Mouse (Mus musculus) spleen, adult 2 months (tissue): ENCODE results near the gene Cep128.

Experiments
- CTCF ChIP-seq: fragments of 200-500 bp; IDR thresholded peaks from 2 replicates; pipeline ENCODE4 v1.5.1; 2011; ENCODE audit warnings: mild to moderate bottlenecking, inconsistent platforms; ENCODE audit not compliant: insufficient read depth, insufficient read length, insufficient replicate concordance; ENCODE audit errors: extremely low read depth
- POLR2A ChIP-seq: fragments of 200-500 bp; IDR thresholded peaks from 2 replicates; pipeline ENCODE4 v1.6.1; 2011; ENCODE audit warnings: low read depth, low read length, inconsistent platforms

- TF ChIP-seq CTCF (no peak), POLR2A (no peak)
Observed at GRCm38 (mm10) chr12:91176808-91177526, 207.2 kb downstream of the Cep128 start.
